Mouse (Mus musculus): ENCODE data around the gene B130006D01Rik. TPM values are rescaled to one million over a fixed set of nuclear protein-coding genes. Genes with fewer than 3 reads are reported as not detected.
A peak's percentile ranks its signal among the peaks of the same experiment; 100 is the strongest.

B130006D01Rik gene
- polyA plus RNA-seq, 1 experiment: 0.69 TPM

DNA sequence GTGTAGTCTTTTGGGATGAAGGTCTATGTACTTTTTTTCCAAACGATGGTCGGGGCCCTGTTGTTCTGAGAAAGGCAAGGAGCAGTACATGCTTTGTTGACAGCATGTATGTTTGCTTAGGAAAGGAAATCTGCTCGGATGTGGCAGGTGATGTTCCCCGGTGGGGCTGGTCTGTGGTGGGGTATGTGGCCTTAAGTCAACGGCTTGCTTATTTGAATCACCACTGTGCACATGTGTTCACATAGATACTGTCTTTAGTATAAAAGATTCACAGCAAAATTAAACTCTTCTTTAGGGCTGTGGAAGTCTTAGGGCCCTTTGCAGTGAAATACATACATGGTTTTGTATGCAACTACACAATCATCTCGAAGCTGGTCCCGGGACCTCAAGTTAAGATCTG, 9.0 kb upstream of the B130006D01Rik start:
- 20% methylated on average over 7 of the region's 7 CpGs for WGBS
- Histone ChIP-seq H3K4me1 (ENCODE audit: control insufficient read depth, insufficient read depth, low read length) (peaks cover 4% of the 10 kb centered on the region; the same call in 1 of the 2 replicates), H3K27ac (ENCODE audit: insufficient read depth, low read length) (0 out of 2 replicates have a peak overlapping the region, but pooled peaks have one; percentile 6), H3K27me3 (ENCODE audit: control insufficient read depth, insufficient read depth, low read length) (no peaks in the 10 kb centered on the region), H3K4me3 (replicated peaks; ENCODE audit: insufficient read depth, low read depth, low read length) (peak overlapping the region; percentile 99)
- DNase-seq: peak in 1 of 2 experiments; percentile 18
- no peak for TF ChIP-seq POLR2A (IDR thresholded peaks at IDR 0.05; ENCODE audit: borderline replicate concordance, insufficient read depth, low read length)
- TF ChIP-seq CTCF (IDR thresholded peaks at IDR 0.05; ENCODE audit: borderline replicate concordance, insufficient read depth, low read depth, low read length): no peak

DNA sequence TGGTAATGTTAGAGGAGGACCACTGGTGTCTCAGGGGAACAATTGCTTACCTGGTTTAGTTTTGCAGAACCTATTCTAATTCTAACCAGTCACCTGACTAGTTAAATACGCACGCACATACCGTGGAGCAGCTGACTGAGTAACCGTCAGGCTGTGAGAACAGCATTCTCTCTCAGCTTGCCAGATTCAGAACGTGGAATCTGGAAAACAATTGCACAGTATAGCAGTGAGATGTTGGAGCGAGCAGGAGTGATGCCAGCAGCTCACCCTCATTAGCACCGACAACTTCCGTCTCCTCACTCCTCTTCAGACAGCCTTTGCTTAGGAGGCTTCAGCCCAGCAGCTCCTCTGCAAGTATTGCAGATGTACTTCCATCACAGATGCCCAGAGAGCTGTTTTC, 7.3 kb upstream of the B130006D01Rik start:
- peaks cover 4% of the 10 kb centered on the region; the same call in 1 of the 2 replicates for H3K4me1 ChIP-seq (ENCODE audit: control insufficient read depth, insufficient read depth, low read length)
- 8% methylated on average over 8 of the region's 8 CpGs for WGBS
- peak in 1 of 2 experiments; percentile 26 for DNase-seq
- H3K27me3 ChIP-seq (ENCODE audit: control insufficient read depth, insufficient read depth, low read length): no peaks in the 10 kb centered on the region
- no peak overlapping the region for H3K27ac ChIP-seq (ENCODE audit: insufficient read depth, low read length)
- H3K4me3 ChIP-seq (replicated peaks; ENCODE audit: insufficient read depth, low read depth, low read length): no peak overlapping the region
- TF ChIP-seq CTCF (IDR thresholded peaks at IDR 0.05; ENCODE audit: borderline replicate concordance, insufficient read depth, low read depth, low read length): no peak

GRCm38 (mm10) chr11:95719356-95719755, 4.0 kb upstream of the B130006D01Rik start:
- Histone ChIP-seq H3K4me3 (replicated peaks; ENCODE audit: insufficient read depth, low read depth, low read length) (no peak overlapping the region), H3K27me3 (ENCODE audit: control insufficient read depth, insufficient read depth, low read length) (no peaks in the 10 kb centered on the region), H3K4me1 (ENCODE audit: control insufficient read depth, insufficient read depth, low read length) (peaks cover 4% of the 10 kb centered on the region; the same call in 1 of the 2 replicates), H3K27ac (ENCODE audit: insufficient read depth, low read length) (no peak overlapping the region)
- no peak for TF ChIP-seq CTCF (IDR thresholded peaks at IDR 0.05; ENCODE audit: borderline replicate concordance, insufficient read depth, low read depth, low read length)
- TF ChIP-seq POLR2A (IDR thresholded peaks at IDR 0.05; ENCODE audit: borderline replicate concordance, insufficient read depth, low read length): no peak
- DNase-seq: peak; percentile 47 to 70
- WGBS: 17% methylated on average over 3 of the region's 3 CpGs

DNA sequence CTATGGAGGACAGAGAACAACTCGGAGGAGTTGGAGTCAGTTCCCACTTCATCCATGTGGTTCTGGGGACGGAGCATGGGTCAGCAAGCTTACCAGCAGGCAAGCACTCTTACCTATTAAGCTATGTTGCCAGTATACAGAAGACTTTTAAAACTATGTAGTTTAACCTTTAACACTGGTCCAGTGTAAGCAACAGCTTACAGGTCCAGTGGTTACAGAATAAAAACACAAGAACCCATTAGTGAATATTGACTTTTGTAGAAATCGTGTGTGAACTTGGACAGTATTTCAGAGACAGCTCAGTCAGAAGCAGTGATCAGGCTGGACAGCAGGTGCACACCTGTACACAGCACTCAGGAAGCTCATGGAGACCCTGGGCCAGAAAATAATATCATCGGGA, 1.1 kb downstream of the B130006D01Rik start:
- H3K4me1 ChIP-seq (ENCODE audit: control insufficient read depth, insufficient read depth, low read length): no peaks in the 10 kb centered on the region; the same call in none of the 2 replicates
- no peak for TF ChIP-seq CTCF (IDR thresholded peaks at IDR 0.05; ENCODE audit: borderline replicate concordance, insufficient read depth, low read depth, low read length)
- no peak for TF ChIP-seq POLR2A (IDR thresholded peaks at IDR 0.05; ENCODE audit: borderline replicate concordance, insufficient read depth, low read length)
- 84% methylated on average over 4 of the region's 4 CpGs for WGBS
- no peak overlapping the region for H3K4me3 ChIP-seq (replicated peaks; ENCODE audit: insufficient read depth, low read depth, low read length)
- no peak for DNase-seq
- no peak overlapping the region for H3K27ac ChIP-seq (ENCODE audit: insufficient read depth, low read length)
- H3K27me3 ChIP-seq (ENCODE audit: control insufficient read depth, insufficient read depth, low read length): no peaks in the 10 kb centered on the region

GRCm38 (mm10) chr11:95726156-95726555, 2.8 kb downstream of the B130006D01Rik start:
- WGBS: 21% methylated on average over 4 of the region's 4 CpGs
- Histone ChIP-seq H3K27ac (ENCODE audit: insufficient read depth, low read length) (no peak overlapping the region), H3K27me3 (ENCODE audit: control insufficient read depth, insufficient read depth, low read length) (no peaks in the 10 kb centered on the region), H3K4me3 (replicated peaks; ENCODE audit: insufficient read depth, low read depth, low read length) (no peak overlapping the region), H3K4me1 (ENCODE audit: control insufficient read depth, insufficient read depth, low read length) (no peaks in the 10 kb centered on the region; the same call in 1 of the 2 replicates)
- no peak for TF ChIP-seq POLR2A (IDR thresholded peaks at IDR 0.05; ENCODE audit: borderline replicate concordance, insufficient read depth, low read length)
- no peak for TF ChIP-seq CTCF (IDR thresholded peaks at IDR 0.05; ENCODE audit: borderline replicate concordance, insufficient read depth, low read depth, low read length)
- DNase-seq: no peak

DNA sequence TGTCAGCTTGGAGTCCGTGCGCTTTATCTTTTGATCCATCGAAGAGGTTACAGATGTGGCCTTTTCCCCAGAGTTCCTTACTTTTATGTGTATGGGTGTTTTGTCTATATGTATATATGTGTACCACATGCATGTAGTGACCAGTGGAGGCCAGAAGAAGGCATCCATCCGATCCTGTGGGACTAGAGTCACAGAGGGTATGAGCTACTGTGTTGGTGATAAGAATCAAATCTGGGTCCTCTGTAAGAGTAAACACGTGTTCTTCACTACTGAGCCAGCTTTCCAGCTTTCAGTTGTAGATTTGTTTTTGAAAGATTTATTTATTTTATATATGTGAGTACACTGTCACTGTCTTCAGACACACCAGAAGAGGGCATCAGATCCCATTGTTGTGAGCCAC, 4.6 kb downstream of the B130006D01Rik start:
- Histone ChIP-seq H3K4me3 (replicated peaks; ENCODE audit: insufficient read depth, low read depth, low read length) (no peak overlapping the region), H3K27me3 (ENCODE audit: control insufficient read depth, insufficient read depth, low read length) (no peaks in the 10 kb centered on the region), H3K4me1 (ENCODE audit: control insufficient read depth, insufficient read depth, low read length) (no peaks in the 10 kb centered on the region; the same call in 1 of the 2 replicates), H3K27ac (ENCODE audit: insufficient read depth, low read length) (no peak overlapping the region)
- WGBS: 96% methylated on average over 5 of the region's 5 CpGs
- TF ChIP-seq CTCF (IDR thresholded peaks at IDR 0.05; ENCODE audit: borderline replicate concordance, insufficient read depth, low read depth, low read length) (no peak), POLR2A (IDR thresholded peaks at IDR 0.05; ENCODE audit: borderline replicate concordance, insufficient read depth, low read length) (no peak)
- no peak for DNase-seq

DNA sequence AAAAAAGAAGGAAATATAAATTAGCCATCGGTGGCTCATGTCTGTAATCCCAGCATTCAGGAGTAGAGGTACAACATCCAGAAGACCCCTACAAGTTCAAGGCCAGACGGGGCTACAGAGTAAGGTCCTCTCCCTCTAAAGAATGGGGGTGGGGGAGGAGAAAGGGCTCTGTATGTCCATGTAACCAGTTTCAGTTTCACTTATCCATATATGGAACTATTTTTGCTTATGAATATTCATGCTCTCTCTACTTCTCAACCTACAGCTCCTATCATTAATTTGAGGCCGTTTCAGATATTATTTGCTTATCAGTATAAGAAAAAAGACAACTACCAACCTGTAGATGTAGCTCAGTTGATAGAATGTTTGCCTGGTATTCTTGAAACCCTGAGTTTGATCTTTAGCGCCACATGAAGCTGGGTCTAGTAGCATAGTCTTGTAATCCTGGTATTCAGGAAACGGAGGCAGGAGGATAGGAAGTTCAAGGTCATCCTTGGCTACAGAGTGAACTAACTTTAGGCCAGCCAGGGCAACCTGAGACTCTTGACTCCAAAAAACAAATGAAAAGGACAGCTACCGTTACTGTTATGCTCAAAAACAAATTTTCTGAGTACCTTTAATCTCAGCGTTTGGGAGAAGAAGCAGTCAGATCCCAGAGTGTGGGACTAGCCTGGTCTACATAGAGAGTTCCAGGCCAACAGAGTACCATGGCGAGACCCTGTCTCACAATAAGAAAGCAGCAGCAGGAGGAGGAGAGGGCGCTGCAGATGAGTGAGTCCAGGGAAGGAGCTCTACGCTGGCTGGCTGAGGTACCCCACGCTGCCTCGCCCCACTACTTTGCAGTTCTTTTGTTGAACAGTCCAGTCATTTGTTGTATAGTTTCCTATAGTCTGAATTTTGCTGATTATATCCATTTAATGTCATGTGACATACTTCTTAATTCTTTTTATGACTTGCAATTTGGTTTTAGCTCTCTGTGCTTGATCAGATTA, 5.8 kb downstream of the B130006D01Rik start:
- TF ChIP-seq POLR2A (IDR thresholded peaks at IDR 0.05; ENCODE audit: borderline replicate concordance, insufficient read depth, low read length): no peak
- TF ChIP-seq CTCF (IDR thresholded peaks at IDR 0.05; ENCODE audit: borderline replicate concordance, insufficient read depth, low read depth, low read length): no peak
- no peaks in the 10 kb centered on the region for H3K27me3 ChIP-seq (ENCODE audit: control insufficient read depth, insufficient read depth, low read length)
- H3K4me3 ChIP-seq (replicated peaks; ENCODE audit: insufficient read depth, low read depth, low read length): no peak overlapping the region
- DNase-seq: no peak
- H3K4me1 ChIP-seq (ENCODE audit: control insufficient read depth, insufficient read depth, low read length): no peaks in the 10 kb centered on the region; the same call in 1 of the 2 replicates
- no peak overlapping the region for H3K27ac ChIP-seq (ENCODE audit: insufficient read depth, low read length)
- WGBS: 85% methylated on average over 12 of the region's 12 CpGs

DNA sequence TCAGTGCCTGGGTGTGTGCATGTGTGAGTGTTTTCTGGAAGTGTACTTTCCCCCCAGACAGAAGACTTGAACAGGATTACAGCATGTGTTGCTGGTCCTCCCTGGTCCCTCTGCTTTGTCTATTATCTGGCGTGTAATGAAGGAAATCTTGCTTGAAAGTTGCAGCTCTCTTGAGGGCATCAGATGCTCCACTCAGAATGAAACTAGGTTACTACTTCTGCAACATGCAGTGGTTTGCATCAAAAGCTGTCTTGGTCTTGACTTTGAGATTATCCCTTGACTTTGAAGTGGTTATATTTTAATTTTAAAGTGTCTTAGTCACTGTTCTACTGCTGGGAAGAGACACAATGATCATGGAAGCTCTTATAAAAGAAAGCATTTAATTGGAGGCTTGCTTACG, 11.1 kb downstream of the B130006D01Rik start:
- Histone ChIP-seq H3K4me3 (replicated peaks; ENCODE audit: insufficient read depth, low read depth, low read length) (no peak overlapping the region), H3K4me1 (ENCODE audit: control insufficient read depth, insufficient read depth, low read length) (peaks cover 9% of the 10 kb centered on the region; the same call in 1 of the 2 replicates), H3K27ac (ENCODE audit: insufficient read depth, low read length) (no peak overlapping the region), H3K27me3 (ENCODE audit: control insufficient read depth, insufficient read depth, low read length) (no peaks in the 10 kb centered on the region)
- DNase-seq: no peak
- TF ChIP-seq POLR2A (IDR thresholded peaks at IDR 0.05; ENCODE audit: borderline replicate concordance, insufficient read depth, low read length) (no peak), CTCF (IDR thresholded peaks at IDR 0.05; ENCODE audit: borderline replicate concordance, insufficient read depth, low read depth, low read length) (no peak)
- WGBS: 87% methylated on average over 2 of the region's 2 CpGs
